Mouse (Mus musculus) ES-Bruce4 (cell line): ENCODE measurements around the gene Psmb8. TPM values are rescaled to one million over a fixed set of nuclear protein-coding genes. Genes with fewer than 3 reads are reported as not detected.
A peak's percentile ranks its signal among the peaks of the same experiment; 100 is the strongest.

Experiments
- H3K27ac ChIP-seq: 2 replicates; pipeline ENCODE4 v1.5.1; 2012; ENCODE audit warnings: low read length, inconsistent platforms; ENCODE audit not compliant: insufficient read depth
- H3K27me3 ChIP-seq: 2 replicates; pipeline ENCODE4 v1.6.1; 2012; ENCODE audit warnings: mild to moderate bottlenecking, low read length, inconsistent platforms; ENCODE audit not compliant: control insufficient read depth, poor library complexity, insufficient read depth, severe bottlenecking
- H3K36me3 ChIP-seq: 2 replicates; pipeline ENCODE4 v1.6.1; 2012; ENCODE audit warnings: inconsistent platforms, mild to moderate bottlenecking, low read length, moderate library complexity; ENCODE audit not compliant: control insufficient read depth, poor library complexity, insufficient read depth, severe bottlenecking
- H3K4me1 ChIP-seq: one replicate; pipeline ENCODE4 v1.8.1; 2011; ENCODE audit warnings: low read length; ENCODE audit not compliant: control insufficient read depth, insufficient read depth
- H3K4me3 ChIP-seq: 2 replicates; pipeline ENCODE4 v1.5.1; 2011; ENCODE audit warnings: low read depth, mild to moderate bottlenecking, low read length
- H3K9ac ChIP-seq: 2 replicates; pipeline ENCODE4 v1.6.1; 2012; ENCODE audit warnings: low read depth, mild to moderate bottlenecking, inconsistent platforms; ENCODE audit not compliant: poor library complexity, severe bottlenecking
- H3K9me3 ChIP-seq: replicated peaks from 2 replicates; pipeline ENCODE4 v1.6.1; 2012; ENCODE audit warnings: mild to moderate bottlenecking, low read length, inconsistent platforms; ENCODE audit not compliant: control insufficient read depth, poor library complexity, insufficient read depth, severe bottlenecking
- CTCF ChIP-seq: IDR thresholded peaks from one replicate; pipeline ENCODE4 v1.8.1; 2011; ENCODE audit warnings: low read depth, low read length
- EP300 ChIP-seq: IDR thresholded peaks from 2 replicates; pipeline ENCODE4 v1.6.1; 2011; ENCODE audit warnings: low read depth, low read length; ENCODE audit not compliant: insufficient read depth
- POLR2A ChIP-seq: IDR thresholded peaks from one replicate; pipeline ENCODE4 v1.8.1; 2011; ENCODE audit warnings: low read length; ENCODE audit not compliant: insufficient read depth
- polyA plus RNA-seq: library from polyadenylated mRNA; stranded (reverse); fragments of >200 nt; gene quantifications from 2 replicates; pipeline ENCODE4 v1.2.4, GENCODE M21; 2011; ENCODE audit warnings: low read depth; ENCODE audit not compliant: missing spikeins, insufficient read depth, insufficient read length

The Psmb8 gene
- polyA plus RNA-seq, 1 experiment = 20.5 TPM

GRCm38 (mm10) chr17:34207866-34208265, 10.3 kb downstream of the Psmb8 start:
- H3K4me3 ChIP-seq = no peak overlapping the region
- no peaks in the 10 kb centered on the region for H3K9me3 ChIP-seq
- no peak overlapping the region for H3K9ac ChIP-seq
- no peaks in the 10 kb centered on the region for H3K27me3 ChIP-seq
- no peak overlapping the region for H3K27ac ChIP-seq
- H3K36me3 ChIP-seq = no peaks in the 10 kb centered on the region
- H3K4me1 ChIP-seq = no peaks in the 10 kb centered on the region
- TF ChIP-seq EP300 (no peak), POLR2A (no peak), CTCF (no peak)

GRCm38 (mm10) chr17:34208421-34208820, 10.9 kb downstream of the Psmb8 start:
- TF ChIP-seq CTCF = no peak
- no peak for TF ChIP-seq EP300
- no peak for TF ChIP-seq POLR2A
- no peak overlapping the region for H3K4me3 ChIP-seq
- H3K9me3 ChIP-seq = no peaks in the 10 kb centered on the region
- H3K27me3 ChIP-seq = no peaks in the 10 kb centered on the region
- no peak overlapping the region for H3K9ac ChIP-seq
- H3K36me3 ChIP-seq = no peaks in the 10 kb centered on the region
- H3K4me1 ChIP-seq = no peaks in the 10 kb centered on the region
- no peak overlapping the region for H3K27ac ChIP-seq

GRCm38 (mm10) chr17:34209680-34210079, 12.2 kb downstream of the Psmb8 start:
- Histone ChIP-seq H3K36me3 (no peaks in the 10 kb centered on the region), H3K4me3 (no peak overlapping the region), H3K4me1 (no peaks in the 10 kb centered on the region), H3K9ac (no peak overlapping the region), H3K27me3 (no peaks in the 10 kb centered on the region), H3K27ac (no peak overlapping the region), H3K9me3 (no peaks in the 10 kb centered on the region)
- TF ChIP-seq EP300 (no peak), CTCF (peak; percentile 67)

- H3K4me1 ChIP-seq = no peaks in the 10 kb centered on the region
- H3K4me3 ChIP-seq = no peak overlapping the region
- H3K9me3 ChIP-seq = no peaks in the 10 kb centered on the region
- TF ChIP-seq CTCF (no peak), EP300 (no peak), POLR2A (no peak)
- no peak overlapping the region for H3K27ac ChIP-seq
- H3K36me3 ChIP-seq = no peaks in the 10 kb centered on the region
- H3K9ac ChIP-seq = no peak overlapping the region
- no peaks in the 10 kb centered on the region for H3K27me3 ChIP-seq
These were observed 13.1 kb downstream of the Psmb8 start for GRCm38 (mm10) chr17:34210599-34210998.

GRCm38 (mm10) chr17:34211746-34212365, 14.3 kb downstream of the Psmb8 start:
- no peak overlapping the region for H3K9ac ChIP-seq
- H3K36me3 ChIP-seq = no peaks in the 10 kb centered on the region
- no peaks in the 10 kb centered on the region for H3K9me3 ChIP-seq
- H3K4me1 ChIP-seq = no peaks in the 10 kb centered on the region
- no peak for TF ChIP-seq CTCF
- TF ChIP-seq POLR2A = no peak
- no peak for TF ChIP-seq EP300
- H3K4me3 ChIP-seq = peak overlapping the region; percentile 33
- no peaks in the 10 kb centered on the region for H3K27me3 ChIP-seq
- H3K27ac ChIP-seq = no peak overlapping the region

GRCm38 (mm10) chr17:34213936-34214335, 16.4 kb downstream of the Psmb8 start:
- Histone ChIP-seq H3K27ac (no peak overlapping the region), H3K36me3 (no peaks in the 10 kb centered on the region), H3K9me3 (peaks cover 11% of the 10 kb centered on the region), H3K4me3 (no peak overlapping the region), H3K9ac (no peak overlapping the region), H3K4me1 (no peaks in the 10 kb centered on the region), H3K27me3 (no peaks in the 10 kb centered on the region)
- TF ChIP-seq EP300 = no peak
- no peak for TF ChIP-seq POLR2A
- no peak for TF ChIP-seq CTCF
